Mouse (Mus musculus) brain, embryonic 14.5 days (tissue): Measurements from ENCODE around the gene Patl1.

Experiments
- CTCF ChIP-seq: fragments of 200-500 bp; IDR thresholded peaks from 2 replicates; pipeline ENCODE4 v1.5.1; 2012; ENCODE audit warnings: inconsistent platforms, mild to moderate bottlenecking, moderate library complexity, borderline replicate concordance; ENCODE audit not compliant: insufficient read depth, insufficient read length; ENCODE audit errors: extremely low read depth
- POLR2A ChIP-seq: fragments of 200-500 bp; IDR thresholded peaks from 2 replicates; pipeline ENCODE4 v1.6.1; 2012; ENCODE audit warnings: mild to moderate bottlenecking, inconsistent platforms, borderline replicate concordance; ENCODE audit not compliant: poor library complexity, insufficient read depth, insufficient read length, severe bottlenecking; ENCODE audit errors: extremely low read depth

- no peak for TF ChIP-seq CTCF
- TF ChIP-seq POLR2A: no peak
Measured at GRCm38 (mm10) chr19:11957846-11958245, 45.6 kb downstream of the Patl1 start.
